Mouse (Mus musculus) lung, embryonic 15.5 days (tissue): ENCODE measurements around the gene Gpr153. TPM values are rescaled to one million over a fixed set of nuclear protein-coding genes. Genes with fewer than 3 reads are reported as not detected.

Experiments used
- ATAC-seq: fragments of 200-750 bp; cut with Nextera tagmentation; 2 replicates; pipeline ENCODE4 v1.8.0; 2017; ENCODE audit warnings: moderate number of reproducible peaks, borderline replicate concordance; ENCODE audit not compliant: low FRiP score, low TSS enrichment; ENCODE audit errors: extremely low read depth
- H3K27ac ChIP-seq: fragments of 300-500 bp; sonication (generic); 2 replicates; pipeline ENCODE4 v1.5.1; 2015; ENCODE audit warnings: moderate library complexity, mild to moderate bottlenecking, inconsistent platforms
- H3K27me3 ChIP-seq: fragments of 300-500 bp; sonication (generic); 2 replicates; pipeline ENCODE4 v1.6.1; 2015; ENCODE audit warnings: inconsistent platforms
- H3K36me3 ChIP-seq: fragments of 300-500 bp; sonication (generic); 2 replicates; pipeline ENCODE4 v1.6.1; 2015; ENCODE audit warnings: inconsistent platforms
- H3K4me1 ChIP-seq: fragments of 300-500 bp; sonication (generic); 2 replicates; pipeline ENCODE4 v1.6.1; 2015; ENCODE audit warnings: inconsistent platforms
- H3K4me2 ChIP-seq: fragments of 300-500 bp; sonication (generic); 2 replicates; pipeline ENCODE4 v1.6.1; 2015; ENCODE audit warnings: inconsistent platforms, mild to moderate bottlenecking, moderate library complexity
- H3K4me3 ChIP-seq: fragments of 300-500 bp; sonication (generic); 2 replicates; pipeline ENCODE4 v1.5.1; 2015; ENCODE audit warnings: mild to moderate bottlenecking, inconsistent platforms
- H3K9ac ChIP-seq: fragments of 300-500 bp; sonication (generic); 2 replicates; pipeline ENCODE4 v1.6.1; 2015; ENCODE audit warnings: inconsistent platforms
- H3K9me3 ChIP-seq: fragments of 300-500 bp; sonication (generic); 2 replicates; pipeline ENCODE4 v1.6.1; 2016; ENCODE audit warnings: inconsistent platforms
- WGBS: fragments of 180-500 bp; shearing (Covaris S2); methylation state at CpG from one replicate; pipeline ENCODE4 v1.1.7; 2015; 5-methylcytosine and 5-hydroxymethylcytosine counted together
- polyA plus RNA-seq: library from polyadenylated mRNA; unstranded; fragments of >200 nt; fragmentation: Nextera tagmentation; extraction: Ambion mirVana; gene quantifications from 2 replicates; pipeline ENCODE4 v1.2.1, GENCODE M21; 2015

Gpr153 gene
- polyA plus RNA-seq, 1 experiment from 2014 or later, result 14.9 TPM

DNA sequence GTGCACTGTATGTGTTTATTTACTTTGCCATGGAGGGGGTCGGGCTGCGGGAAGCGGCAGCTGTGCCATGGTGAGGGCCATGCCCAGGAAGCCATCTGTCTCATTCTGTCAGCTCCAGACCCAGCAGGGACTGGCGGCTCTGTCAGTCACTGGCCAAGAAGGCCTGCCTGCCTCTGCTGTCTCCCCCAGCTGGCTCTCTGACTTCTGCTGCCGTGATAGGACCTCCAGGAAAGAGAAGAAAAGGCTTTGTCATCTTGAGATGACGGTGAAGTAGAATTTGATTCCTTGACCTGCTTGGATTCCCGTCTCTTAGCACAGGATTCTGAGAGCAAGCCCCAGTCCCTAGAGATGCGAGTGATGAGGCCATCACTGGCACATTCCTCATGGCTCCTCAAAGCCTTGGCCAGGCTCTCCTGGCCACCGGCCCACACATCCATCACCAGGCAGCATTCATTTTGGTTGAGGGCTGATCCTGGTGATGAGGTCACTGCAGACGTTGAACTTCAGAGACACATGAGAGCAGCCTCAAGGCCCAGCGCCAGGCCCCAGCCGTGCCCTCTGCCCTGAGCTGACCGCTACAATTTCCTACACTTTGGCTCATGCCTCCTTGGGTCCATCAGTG is 6.2 kb upstream of the Gpr153 start:
- Histone ChIP-seq H3K9me3 (no peaks in the 10 kb centered on the region), H3K27me3 (peaks cover 1% of the 10 kb centered on the region; the same call in 1 of the 2 replicates), H3K27ac (0 out of 2 replicates have a peak overlapping the region, but pooled peaks have one; percentile 36), H3K9ac (no peak overlapping the region), H3K4me1 (peaks cover 47% of the 10 kb centered on the region), H3K4me3 (no peak overlapping the region), H3K4me2 (no peak overlapping the region), H3K36me3 (no peaks in the 10 kb centered on the region)
- ATAC-seq, result no peak
- 46% methylated on average over 13 of the region's 13 CpGs for WGBS

DNA sequence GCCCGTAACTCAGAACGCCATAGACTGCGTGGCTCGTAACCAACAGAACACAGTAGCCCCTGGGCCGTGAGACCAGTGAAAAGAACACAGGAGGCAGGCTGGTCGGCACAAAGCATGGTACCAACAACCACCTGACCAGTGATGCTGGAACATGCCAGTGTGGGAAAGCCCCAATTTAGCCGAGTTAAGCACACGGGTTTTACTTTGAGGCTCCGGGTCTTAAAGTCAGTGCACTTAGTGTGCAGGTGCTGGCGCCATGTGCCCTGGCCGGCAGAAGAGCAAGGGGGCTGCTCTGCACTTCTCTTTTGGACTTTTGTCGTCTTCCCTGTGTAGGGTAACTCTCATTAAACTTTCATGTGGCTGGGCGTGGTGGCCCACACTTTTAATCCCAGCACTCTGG is 4.1 kb upstream of the Gpr153 start:
- no peak for ATAC-seq
- Histone ChIP-seq H3K27me3 (peaks cover 17% of the 10 kb centered on the region; the same call in 1 of the 2 replicates), H3K4me1 (peaks cover 51% of the 10 kb centered on the region), H3K9ac (no peak overlapping the region), H3K27ac (no peak overlapping the region), H3K4me2 (no peak overlapping the region), H3K4me3 (no peak overlapping the region), H3K9me3 (no peaks in the 10 kb centered on the region), H3K36me3 (no peaks in the 10 kb centered on the region)
- WGBS, result 88% methylated on average over 13 of the region's 13 CpGs

DNA sequence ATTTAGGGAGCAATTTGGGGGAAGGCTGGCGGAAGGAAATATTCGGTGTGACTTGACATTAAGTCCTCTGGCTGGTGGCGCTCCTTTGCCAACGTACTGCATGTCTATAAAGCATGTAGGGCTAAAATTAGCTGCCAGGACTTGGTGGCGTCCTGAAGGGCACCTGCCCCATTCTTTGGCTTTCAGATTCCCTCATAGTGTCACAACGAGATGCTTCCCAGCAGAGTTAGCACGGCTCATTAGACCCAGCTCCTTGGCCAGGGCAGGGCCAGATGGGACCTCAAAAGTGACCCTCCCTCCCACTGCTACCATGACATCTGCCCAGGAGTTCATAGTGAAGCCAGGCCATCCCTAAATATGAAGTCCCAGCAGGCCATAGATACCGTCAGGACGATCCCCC is 3.4 kb upstream of the Gpr153 start:
- Histone ChIP-seq H3K4me1 (peaks cover 57% of the 10 kb centered on the region), H3K27ac (no peak overlapping the region), H3K4me3 (no peak overlapping the region), H3K9ac (no peak overlapping the region), H3K4me2 (no peak overlapping the region), H3K36me3 (no peaks in the 10 kb centered on the region), H3K9me3 (no peaks in the 10 kb centered on the region), H3K27me3 (peaks cover 23% of the 10 kb centered on the region)
- 82% methylated on average over 9 of the region's 9 CpGs for WGBS
- ATAC-seq, result no peak

DNA sequence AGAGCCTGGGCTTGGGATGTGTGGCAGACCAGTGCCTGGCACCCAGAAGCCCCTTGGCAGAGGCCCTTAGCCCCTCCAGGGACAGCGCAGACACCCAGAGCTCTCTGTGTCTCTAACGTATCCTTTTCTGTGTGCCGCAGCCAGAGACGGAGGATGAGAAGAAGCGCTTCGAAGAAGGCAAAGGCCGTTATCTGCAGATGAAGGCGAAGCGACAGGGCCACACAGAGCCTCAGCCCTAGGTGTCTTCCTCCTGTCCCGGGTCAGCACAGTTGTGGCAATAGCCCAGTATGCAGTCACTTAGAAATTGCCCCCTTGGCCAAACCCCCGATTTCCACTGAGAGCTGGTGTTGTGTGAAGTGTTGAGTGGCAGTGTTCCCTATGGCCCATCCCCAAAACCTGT is 2.7 kb upstream of the Gpr153 start:
- Histone ChIP-seq H3K9ac (no peak overlapping the region), H3K4me1 (peaks cover 60% of the 10 kb centered on the region), H3K9me3 (no peaks in the 10 kb centered on the region), H3K36me3 (no peaks in the 10 kb centered on the region), H3K27ac (peak overlapping the region; percentile 94), H3K27me3 (peaks cover 28% of the 10 kb centered on the region), H3K4me2 (no peak overlapping the region), H3K4me3 (no peak overlapping the region)
- WGBS, result 89% methylated on average over 11 of the region's 11 CpGs
- ATAC-seq, result no peak

DNA sequence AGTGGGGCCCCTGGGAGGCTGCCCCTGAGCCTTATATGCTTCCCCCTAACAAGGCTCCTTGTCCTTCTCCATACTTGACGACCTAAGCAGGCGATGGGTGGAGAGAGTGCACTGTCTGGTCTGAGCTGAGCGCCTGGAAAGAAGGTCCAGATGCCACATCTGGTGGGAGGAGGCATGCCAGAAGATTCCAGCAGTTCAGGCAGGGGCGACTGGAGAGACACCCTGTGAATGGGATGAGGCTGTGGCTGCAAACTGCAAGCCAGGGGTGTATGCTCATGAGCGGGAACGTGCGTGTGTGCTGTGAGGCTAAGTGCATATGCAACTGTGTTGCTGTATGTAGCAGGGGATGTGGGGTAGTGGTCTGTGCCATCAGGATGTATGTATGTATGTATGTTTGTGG is 2.0 kb upstream of the Gpr153 start:
- peaks cover 28% of the 10 kb centered on the region for H3K27me3 ChIP-seq
- peak overlapping the region; percentile 1; the same call in 1 of the 2 replicates for H3K4me2 ChIP-seq
- no peak for ATAC-seq
- H3K4me3 ChIP-seq, result no peak overlapping the region
- H3K36me3 ChIP-seq, result no peaks in the 10 kb centered on the region
- H3K27ac ChIP-seq, result peak overlapping the region; percentile 94
- H3K4me1 ChIP-seq, result peaks cover 60% of the 10 kb centered on the region
- no peaks in the 10 kb centered on the region for H3K9me3 ChIP-seq
- H3K9ac ChIP-seq, result no peak overlapping the region
- 45% methylated on average over 7 of the region's 7 CpGs for WGBS

DNA sequence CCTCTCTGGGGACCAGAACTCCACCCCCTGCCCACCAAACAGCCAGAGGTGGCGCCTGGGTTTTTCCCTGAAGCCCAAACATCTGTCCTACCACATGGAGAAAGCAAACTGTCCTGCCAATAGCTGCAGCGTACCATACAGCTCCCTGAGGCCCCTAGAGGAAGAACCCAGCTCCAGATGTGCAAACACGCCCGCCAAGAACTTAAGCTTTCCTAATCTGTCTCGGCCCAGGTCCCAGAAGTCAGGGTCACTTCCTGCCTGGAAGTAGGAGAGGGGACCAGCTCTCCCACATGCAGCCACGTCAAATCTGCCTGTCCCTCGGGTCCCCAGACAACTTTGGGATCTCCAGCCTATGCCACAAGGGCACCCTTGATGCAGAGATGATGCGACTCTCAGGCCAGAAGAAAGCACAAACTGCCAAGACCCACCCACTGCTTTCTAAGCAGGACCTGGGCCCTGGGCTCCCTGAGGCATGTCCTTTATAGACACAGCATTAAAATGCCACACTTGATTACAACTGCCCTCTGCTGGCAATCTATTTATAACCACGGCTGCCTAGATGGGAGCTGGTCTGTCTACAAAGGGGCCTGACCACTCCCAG is 1.5 kb upstream of the Gpr153 start:
- H3K9ac ChIP-seq, result no peak overlapping the region
- H3K4me2 ChIP-seq, result peak overlapping the region; percentile 1; the same call in 1 of the 2 replicates
- no peaks in the 10 kb centered on the region for H3K9me3 ChIP-seq
- peaks cover 28% of the 10 kb centered on the region for H3K27me3 ChIP-seq
- peak overlapping the region; percentile 94 for H3K27ac ChIP-seq
- ATAC-seq, result peak; percentile 52
- 23% methylated on average over 9 of the region's 9 CpGs for whole genome bisulfite sequencing
- H3K36me3 ChIP-seq, result no peaks in the 10 kb centered on the region
- peaks cover 57% of the 10 kb centered on the region for H3K4me1 ChIP-seq
- no peak overlapping the region for H3K4me3 ChIP-seq

DNA sequence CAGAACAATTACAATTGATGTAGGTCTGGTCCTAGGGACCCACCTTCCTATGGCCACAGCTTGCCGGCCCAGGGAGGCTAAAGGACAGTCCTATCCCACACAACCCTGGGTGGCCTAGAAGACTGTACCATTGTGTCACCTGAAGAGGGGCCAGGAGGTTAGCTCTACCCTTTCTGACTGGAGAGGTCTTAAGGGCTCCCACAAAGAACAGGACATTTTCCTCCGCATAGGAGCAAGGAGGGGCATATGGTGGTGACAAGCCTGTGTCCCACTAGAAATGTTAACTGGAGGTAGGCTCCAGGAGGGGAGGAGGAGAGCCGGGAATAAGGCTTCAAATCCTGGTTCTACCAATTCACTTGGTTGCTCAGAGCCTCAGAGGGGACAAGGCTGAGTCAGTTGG is 841 bp upstream of the Gpr153 start:
- Histone ChIP-seq H3K4me2 (peak overlapping the region; percentile 96), H3K4me1 (peaks cover 50% of the 10 kb centered on the region), H3K9me3 (no peaks in the 10 kb centered on the region), H3K27me3 (peaks cover 28% of the 10 kb centered on the region), H3K27ac (peak overlapping the region; percentile 94), H3K36me3 (no peaks in the 10 kb centered on the region), H3K4me3 (peak overlapping the region; percentile 71; the same call in 1 of the 2 replicates), H3K9ac (no peak overlapping the region)
- ATAC-seq, result no peak
- WGBS, result 33% methylated on average over 3 of the region's 3 CpGs

DNA sequence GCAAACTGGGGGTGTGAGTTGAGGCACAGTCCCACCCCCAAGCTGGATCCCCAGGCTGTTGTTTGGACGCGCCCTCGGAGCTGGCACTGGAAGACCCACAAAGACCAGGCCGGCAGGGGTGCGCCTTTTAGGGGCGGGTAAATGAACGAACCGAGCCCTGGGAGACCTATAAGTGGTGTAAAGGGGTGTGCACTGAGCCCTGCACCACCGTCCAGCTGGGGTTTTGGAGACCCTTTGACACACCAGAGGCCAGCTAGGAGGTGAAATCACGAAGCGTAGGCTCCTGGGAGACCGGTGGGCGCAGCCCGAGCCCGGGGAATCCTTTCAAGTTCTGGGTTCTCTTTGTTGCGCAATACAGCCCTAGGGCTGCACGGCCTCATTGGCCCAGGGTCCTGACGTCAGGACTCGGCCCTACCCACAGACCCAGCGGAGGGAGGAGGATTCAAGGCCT is 674 bp downstream of the Gpr153 start:
- WGBS, result 2% methylated on average over 20 of the region's 20 CpGs
- peak overlapping the region; percentile 94 for H3K27ac ChIP-seq
- H3K4me1 ChIP-seq, result peaks cover 49% of the 10 kb centered on the region
- peak; percentile 25; the same call in 1 of the 2 replicates for ATAC-seq
- H3K4me3 ChIP-seq, result peak overlapping the region; percentile 71
- peak overlapping the region; percentile 96 for H3K4me2 ChIP-seq
- 0 out of 2 replicates have a peak, but pooled peaks cover 1% of the 10 kb centered on the region for H3K36me3 ChIP-seq
- no peaks in the 10 kb centered on the region for H3K9me3 ChIP-seq
- peaks cover 29% of the 10 kb centered on the region for H3K27me3 ChIP-seq
- H3K9ac ChIP-seq, result peak overlapping the region; percentile 78

DNA sequence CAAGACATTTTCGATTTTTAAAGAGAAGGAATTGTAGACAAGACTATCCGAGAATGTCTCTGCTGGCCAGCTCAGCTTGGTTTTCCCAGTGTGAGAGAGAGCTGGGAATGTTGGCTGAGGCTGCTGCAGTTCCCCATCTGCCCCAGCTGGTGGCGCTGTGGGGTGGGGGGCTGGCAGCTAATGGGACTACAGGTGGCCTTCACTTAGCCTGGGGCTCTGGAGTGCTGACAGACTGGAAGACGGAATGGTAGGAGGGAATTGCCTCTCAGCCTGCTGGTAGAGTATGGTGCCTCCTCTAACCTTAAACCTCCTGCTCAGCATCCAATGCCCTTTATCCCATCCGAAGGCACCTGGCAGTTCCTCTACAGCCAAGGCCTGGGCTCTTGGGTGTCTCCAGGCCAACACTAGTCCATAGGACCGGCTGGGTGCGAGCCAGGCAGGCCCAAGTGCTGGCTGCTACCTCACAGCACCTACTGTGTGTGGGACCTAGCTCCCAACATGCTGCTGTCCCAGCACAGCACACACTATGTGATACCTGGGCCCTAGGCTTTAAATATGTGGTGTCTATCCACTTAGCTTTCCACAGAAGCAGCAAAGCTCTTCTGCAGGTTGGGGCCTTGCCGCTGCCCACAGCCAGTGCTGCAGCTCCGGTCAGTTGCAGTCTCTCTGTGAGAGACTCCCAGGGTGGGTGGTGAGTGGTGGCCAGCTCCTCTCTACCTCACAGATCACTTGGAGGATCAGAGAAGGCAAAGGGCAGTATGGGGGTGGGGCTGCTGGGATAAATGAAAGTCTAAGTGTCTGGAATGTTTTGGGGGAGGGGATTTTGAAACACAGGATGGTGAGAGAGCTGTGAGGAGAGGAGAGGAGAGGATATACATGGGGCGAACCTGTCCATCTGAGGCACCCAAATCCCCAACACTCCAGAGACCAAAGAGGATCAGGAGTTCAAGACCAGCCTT is 2.6 kb downstream of the Gpr153 start:
- Histone ChIP-seq H3K4me2 (no peak overlapping the region), H3K27ac (no peak overlapping the region), H3K9ac (no peak overlapping the region), H3K4me3 (no peak overlapping the region), H3K36me3 (0 out of 2 replicates have a peak, but pooled peaks cover 6% of the 10 kb centered on the region), H3K27me3 (peaks cover 49% of the 10 kb centered on the region), H3K4me1 (peaks cover 41% of the 10 kb centered on the region), H3K9me3 (no peaks in the 10 kb centered on the region)
- ATAC-seq, result no peak
- 52% methylated on average over 10 of the region's 10 CpGs for WGBS

DNA sequence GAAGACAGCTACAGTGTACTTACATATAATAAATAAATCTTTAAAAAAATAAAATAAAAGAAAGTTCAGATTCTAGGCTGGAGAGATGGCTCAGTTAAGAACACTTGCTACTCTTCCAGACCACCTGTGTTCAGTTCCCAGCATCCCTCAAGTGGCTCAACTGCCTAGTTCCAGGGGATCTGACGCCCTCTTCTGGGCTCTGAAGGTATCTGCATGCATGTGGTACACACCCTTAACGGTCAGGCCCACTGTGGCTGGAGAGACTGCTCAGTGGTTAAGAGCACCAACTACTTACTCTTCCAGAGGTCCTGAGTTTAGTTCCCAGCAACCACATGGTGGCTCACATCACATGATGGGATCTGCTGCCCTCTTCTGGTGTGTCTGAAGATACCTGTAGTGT is 3.9 kb downstream of the Gpr153 start:
- Histone ChIP-seq H3K4me2 (no peak overlapping the region), H3K4me1 (peaks cover 32% of the 10 kb centered on the region), H3K9me3 (no peaks in the 10 kb centered on the region), H3K4me3 (no peak overlapping the region), H3K27me3 (peaks cover 60% of the 10 kb centered on the region), H3K27ac (no peak overlapping the region), H3K9ac (no peak overlapping the region), H3K36me3 (0 out of 2 replicates have a peak, but pooled peaks cover 6% of the 10 kb centered on the region)
- no peak for ATAC-seq
- WGBS, result 59% methylated on average over 2 of the region's 2 CpGs

DNA sequence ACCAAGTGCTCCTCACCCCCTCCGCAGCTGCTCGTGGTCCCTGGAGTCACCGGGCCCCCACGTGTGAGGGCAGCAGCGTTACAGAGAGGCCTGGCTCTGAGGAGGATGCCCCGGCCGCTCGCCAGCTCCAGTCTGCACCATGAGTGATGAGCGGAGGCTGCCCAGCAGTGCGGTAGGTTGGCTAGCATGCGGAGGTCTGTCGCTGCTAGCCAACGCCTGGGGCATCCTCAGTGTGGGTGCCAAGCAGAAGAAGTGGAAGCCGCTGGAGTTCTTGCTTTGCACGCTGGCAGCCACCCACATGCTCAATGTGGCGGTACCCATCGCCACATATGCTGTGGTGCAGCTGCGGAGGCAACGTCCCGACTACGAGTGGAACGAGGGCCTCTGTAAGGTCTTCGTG is 5.0 kb downstream of the Gpr153 start:
- Histone ChIP-seq H3K27me3 (peaks cover 64% of the 10 kb centered on the region), H3K4me1 (peaks cover 32% of the 10 kb centered on the region), H3K4me2 (no peak overlapping the region), H3K36me3 (0 out of 2 replicates have a peak, but pooled peaks cover 6% of the 10 kb centered on the region), H3K27ac (no peak overlapping the region), H3K9ac (no peak overlapping the region), H3K9me3 (no peaks in the 10 kb centered on the region), H3K4me3 (no peak overlapping the region)
- ATAC-seq, result no peak
- 86% methylated on average over 23 of the region's 23 CpGs for WGBS
